Mouse (Mus musculus) erythroid progenitor cell, adult 5-6 weeks (primary cell): ENCODE results near the gene Fam167b. TPM values are rescaled to one million over a fixed set of nuclear protein-coding genes. Genes with fewer than 3 reads are reported as not detected.

Experiments
- ATAC-seq: replicated peaks from 2 replicates; pipeline ENCODE4 v1.8.0; 2016; ENCODE audit warnings: moderate number of reproducible peaks, mild to moderate bottlenecking, moderate TSS enrichment, inconsistent platforms; ENCODE audit not compliant: poor library complexity, low FRiP score, severe bottlenecking
- total RNA-seq, 2 experiments: library from RNA; stranded (forward) in 1 of 2; stranded (reverse) in 1 of 2; fragments of 150-400 nt in 1 of 2; fragments of 186-747, 209-891 nt in 1 of 2; gene quantifications; 2 replicates each; pipeline versions ENCODE4 v1.2.3 to v1.2.4; 2015 to 2017; ENCODE audit warnings: low replicate concordance in 2 of 2

Gene Fam167b
- total RNA-seq (2015; ENCODE audit: low replicate concordance) (not detected in 2 replicates), total RNA-seq (2017; ENCODE audit: low replicate concordance) (not detected in 2 replicates)

DNA sequence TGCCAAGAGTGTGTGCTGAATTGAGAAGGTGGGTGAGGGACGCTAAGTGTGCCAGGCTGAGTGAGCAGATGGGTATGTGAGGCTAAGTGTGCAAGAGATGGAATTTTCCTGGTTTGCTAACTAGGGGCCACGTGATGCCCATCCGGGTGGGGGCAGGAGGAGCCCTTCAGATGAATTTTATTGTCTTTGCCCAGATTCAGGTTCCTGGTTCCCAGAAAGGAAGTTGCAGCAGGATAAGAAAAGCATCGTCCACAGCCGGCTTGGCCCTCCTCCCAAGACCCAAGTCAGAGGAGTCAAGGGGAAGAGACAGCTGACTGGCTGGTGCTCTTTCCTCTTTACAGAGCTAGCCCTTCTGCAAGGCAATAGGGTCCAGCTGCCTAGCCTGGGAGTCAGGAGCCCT, at the start of gene Fam167b:
Gene Fam167b, minus strand, starts transcription at position 84 of the 400 bp plus-strand sequence.
- 0 out of 2 replicates have a peak, but pooled peaks have one; percentile 28 for ATAC-seq

DNA sequence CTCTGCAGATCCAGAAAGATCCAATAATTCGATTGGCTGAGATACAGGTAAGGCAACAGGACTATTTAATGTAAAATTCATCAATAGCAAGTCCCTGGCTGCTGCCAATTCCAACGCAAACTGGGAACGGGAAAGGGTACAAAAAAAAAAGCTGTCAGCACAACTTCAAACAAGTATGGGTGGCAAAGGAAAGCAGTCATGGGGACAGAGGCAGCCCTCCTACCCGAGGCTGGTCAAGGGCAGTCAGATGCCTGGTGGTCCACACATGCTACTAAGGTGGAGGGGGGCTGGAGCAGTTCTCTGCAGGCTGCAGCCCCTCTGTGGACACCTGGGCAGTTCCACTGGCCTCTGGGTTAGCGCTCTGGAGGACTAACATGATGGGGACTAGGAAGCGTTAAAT, 47.7 kb upstream of the Fam167b start:
- no peak for ATAC-seq

DNA sequence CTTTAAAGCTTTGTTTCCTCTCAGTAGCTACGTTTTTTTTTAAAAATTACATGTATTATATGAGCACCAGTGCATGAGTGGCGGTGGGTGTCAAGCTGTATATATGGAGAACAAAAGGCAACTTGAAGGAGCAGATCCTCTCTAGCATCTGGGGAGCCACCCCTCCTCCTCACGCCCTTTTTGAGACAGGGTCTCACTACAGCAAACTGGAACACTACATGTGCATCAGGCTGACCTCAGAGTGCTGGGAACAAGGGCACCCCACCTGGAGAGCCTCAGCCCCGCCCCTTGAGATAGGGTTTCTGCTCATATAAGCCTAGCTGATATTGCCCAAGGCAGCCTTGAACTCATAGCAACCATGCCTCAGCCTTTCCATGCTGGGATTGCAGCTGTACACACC, 47.1 kb upstream of the Fam167b start:
- no peak for ATAC-seq

DNA sequence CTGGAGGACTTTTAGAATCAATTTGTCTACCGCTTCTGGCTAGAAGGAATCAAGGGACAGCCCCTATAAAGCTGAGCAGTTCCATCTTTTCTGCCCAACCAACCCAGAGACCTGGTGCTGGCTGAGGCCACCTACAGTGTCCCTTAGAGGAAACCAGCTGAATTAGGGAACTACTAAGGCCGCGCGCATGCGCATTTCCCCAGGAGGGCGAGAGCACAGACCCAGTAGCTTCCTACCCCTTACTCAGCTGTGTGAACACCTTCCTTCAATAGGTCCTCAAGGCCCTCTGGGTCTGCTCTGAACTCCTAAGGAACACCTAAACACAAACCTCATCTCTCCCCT, 46.7 kb upstream of the Fam167b start:
- no peak for ATAC-seq

DNA sequence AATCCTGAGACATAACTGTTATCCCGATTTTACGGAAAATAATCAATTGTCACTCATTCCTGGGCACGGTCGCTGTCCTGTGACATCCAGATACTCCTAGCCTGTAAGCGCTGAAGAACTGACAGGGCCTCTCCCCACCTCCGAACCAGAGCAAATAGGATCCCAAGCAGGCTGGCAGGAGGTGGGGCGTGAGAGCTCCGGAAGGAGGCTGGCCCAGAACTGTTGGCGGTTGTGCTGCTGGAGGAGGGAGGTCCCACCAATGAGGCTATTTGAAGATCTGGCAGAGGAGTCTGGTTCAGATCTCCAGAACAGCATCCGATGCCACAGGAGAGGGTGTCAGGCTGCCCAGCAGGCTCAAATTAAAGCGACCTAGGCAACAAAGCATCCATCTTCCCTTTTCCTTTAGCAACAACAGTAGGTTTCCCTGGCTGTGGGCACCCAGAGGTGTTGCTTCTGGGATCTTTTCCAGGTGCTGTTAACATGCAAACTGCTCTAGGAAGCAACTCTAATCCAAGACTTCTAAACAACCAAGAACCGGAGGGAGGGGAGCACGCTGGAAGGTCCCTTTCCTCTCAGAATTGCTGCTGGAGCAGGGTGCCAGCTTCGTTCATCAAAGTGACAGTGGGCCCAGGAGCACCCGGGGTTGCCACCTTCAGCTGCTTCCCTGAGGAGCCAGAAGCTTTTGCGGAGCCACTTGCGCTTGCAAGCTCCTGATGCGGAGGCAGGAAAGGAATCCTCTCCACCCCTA, 46.1 kb upstream of the Fam167b start:
- peak; percentile 96 for ATAC-seq

DNA sequence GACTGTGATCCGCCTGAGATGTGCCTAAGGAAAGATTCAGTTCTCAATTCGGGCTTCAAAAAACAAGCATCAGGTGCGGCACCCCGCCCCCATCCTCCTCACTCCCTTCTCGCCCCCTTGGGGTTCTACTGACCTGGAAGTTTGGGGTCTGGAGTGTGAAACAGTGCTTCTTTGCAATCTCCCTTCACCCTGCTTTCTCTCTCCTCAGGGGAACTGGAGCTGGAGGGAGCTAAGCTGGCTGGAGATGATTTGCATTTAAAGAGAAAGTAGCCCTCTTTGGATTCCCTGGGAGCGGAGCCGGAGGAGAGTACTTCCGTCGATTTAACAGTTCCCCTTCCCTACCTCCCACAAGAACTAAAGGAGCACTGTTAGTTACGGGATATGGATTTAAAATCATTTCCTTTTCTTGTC, 45.3 kb upstream of the Fam167b start, which contains the start of gene Ccdc28b:
Gene Ccdc28b, minus strand, starts transcription at position 267 of the 411 bp plus-strand sequence.
- peak; percentile 2; the same call in 1 of the 2 replicates for ATAC-seq

DNA sequence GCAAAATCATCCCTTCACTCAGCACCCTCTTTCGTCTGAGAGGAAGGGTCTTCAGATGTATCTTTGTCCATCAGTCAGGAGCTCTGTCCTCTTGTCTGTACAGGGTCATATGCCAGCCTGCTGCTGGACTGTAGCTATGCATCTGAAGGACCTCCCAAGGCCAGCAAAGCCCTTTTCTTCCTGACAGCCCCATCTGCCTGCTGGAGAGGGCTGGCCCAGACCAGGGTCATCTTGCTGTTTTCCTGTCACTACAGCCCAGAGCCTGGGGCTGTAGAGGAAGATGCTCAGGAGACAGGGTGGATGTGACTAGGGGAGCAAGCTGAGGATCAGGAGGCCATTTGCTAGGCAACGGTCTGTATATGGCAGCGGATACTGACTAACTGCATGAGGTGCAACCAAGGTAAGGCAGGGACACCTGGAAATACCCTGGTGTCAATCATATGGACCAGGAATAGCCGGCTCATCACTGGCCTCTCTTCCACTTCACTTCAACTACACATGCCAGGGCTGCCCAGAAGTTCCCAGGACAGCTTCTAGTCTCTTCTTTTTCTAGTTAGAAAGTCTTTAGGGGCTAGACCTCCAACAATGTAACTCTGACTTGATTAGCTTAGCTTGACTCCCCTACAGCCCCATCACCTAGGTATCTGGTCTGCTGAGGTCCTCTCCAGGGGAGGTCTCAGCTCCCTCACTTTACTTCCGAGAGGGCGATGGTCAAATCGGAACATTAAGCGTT, 44.6 kb upstream of the Fam167b start:
- ATAC-seq = no peak

DNA sequence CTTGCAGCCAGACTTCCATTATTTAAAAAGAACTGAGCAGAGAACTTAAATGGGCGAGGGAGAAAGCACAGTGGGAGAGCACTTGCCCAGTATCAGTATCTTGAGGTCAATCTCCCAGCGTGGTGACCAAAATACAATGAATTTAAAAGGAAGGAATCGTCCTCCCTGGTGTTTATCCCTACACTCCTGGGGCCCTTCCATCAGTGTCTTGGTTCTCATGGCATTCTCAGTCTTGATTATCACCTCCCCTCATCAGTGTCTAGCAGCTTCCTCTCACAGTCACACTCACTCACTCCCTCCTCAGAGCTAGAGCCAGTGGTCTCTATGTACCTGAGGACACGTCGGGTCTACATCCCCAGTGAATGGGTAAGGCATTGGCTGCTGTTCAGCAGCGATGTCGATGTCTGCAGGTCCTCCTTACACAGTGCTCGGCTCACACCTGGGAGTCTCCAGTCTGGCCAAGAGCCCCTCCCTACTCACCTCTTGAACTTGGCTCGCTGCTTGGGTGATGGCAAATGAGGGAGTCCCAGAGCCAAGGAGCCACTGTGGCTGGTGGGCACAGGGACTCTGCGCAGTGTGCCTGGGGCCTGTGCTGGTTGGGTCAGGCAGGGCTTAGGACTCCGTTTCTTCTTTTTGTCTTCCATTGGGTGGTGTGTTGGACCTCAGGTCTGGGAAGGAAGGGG, 43.9 kb upstream of the Fam167b start:
- no peak for ATAC-seq

DNA sequence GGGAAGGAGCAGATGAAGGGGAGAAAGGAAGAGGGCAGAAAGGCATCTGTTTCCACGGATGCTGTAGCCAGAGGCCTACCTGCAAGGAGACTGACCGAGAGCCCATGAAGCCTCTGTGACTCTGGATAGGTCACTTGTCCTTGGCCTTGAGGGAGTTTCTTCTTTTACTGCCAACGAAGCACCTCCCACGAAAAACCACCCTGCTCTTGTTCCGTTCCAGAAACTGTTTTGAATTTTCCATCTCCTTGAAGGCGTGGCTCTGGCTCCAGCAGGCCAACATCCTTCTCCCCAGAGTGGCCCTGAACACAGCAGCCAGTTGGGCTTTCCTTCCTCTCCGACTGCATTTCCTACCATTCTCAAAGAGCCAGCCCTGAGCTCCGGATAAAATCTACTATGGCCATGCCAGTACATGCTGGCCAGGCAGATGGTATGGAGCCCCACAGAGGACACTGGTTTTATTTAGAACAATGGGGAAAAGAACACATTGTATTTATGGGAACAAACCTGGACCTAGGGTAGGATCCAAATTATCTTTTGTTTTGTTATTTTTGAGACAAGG, 43.0 kb upstream of the Fam167b start:
- no peak for ATAC-seq

DNA sequence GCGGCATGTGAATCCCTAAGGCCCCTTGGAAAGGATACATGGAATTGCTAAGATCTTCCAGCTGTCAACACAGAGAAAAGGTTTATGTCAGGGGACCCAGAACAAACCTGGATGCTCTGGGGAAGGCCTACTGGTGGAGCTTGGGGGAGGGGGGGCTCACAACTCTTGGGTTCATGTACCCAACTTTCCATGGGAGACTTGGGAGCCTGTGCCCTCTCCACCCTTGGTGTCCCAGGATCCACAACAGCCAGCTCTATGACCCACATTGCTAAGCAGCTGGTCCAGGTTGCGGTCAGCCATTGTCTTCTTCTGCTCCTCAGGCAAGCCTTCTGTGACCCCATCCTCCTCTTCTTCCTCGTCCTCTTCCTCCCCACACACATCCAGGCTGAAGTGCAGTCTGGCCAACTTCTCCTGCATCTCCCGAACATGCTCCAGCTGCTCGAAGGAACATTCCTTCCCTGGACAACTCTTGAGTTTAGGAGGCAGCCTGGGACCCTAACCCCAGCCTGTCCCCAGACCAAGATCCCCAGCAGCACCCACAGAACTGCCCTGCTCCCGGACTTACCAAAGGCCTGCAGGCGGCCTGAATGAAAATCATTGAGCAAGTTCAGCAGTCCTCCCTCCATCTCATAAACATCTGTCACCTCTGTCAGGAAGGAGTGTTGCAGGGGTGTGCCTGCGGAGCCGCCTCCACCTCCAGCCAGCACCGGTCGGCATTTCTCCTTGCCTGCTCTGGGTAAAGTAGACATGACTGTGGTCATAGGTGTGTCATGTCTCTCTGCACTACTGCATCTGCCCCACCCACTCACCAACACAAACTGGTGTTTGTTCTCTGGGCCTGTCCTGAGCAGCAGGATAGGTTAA, 42.3 kb upstream of the Fam167b start:
- ATAC-seq = no peak

DNA sequence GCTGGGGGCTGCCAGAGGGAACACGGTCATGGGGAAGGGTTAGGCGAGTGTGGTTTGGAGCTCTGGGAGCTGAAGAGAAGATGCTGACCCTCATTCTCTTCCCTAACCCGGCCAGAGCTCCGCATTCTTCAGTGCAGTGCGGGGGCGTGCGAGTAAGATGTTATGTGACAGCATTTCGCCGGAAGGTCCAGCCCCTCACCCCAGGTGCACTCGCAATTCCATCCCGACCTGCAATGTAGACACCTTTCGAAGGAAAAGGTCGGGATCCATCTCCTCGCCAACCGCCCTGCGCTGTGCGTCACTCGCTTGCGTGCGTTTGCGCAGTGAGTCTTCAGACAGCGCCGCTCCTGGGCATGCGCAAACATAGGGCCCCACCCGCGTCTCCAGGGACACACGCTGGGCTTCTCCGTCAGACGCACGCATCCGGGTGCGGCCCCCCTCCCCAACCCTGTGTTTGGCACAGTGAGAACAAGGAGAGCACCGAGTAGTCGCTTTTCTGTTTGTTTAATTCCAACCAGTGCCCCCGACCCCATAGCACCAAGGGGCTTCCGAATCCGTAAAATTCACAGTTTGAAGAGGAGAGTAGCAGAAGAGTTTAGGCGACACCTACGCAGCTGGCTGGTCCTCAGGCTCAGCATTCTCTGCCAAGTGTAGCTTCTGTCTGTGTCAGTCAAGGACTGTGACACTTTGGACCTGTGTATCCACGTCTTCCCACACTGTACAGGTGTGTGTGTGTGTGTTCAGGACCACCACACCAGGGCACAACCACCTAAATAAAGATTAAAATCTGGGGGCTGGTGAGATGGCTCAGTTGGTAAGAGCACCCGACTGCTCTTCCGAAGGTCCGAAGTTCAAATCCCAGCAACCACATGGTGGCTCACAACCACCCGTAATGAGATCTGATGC, 40.7 kb upstream of the Fam167b start, which contains the start of gene Iqcc:
Gene Iqcc, minus strand, starts transcription at position 314 of the 906 bp plus-strand sequence.
- peak; percentile 96 for ATAC-seq

DNA sequence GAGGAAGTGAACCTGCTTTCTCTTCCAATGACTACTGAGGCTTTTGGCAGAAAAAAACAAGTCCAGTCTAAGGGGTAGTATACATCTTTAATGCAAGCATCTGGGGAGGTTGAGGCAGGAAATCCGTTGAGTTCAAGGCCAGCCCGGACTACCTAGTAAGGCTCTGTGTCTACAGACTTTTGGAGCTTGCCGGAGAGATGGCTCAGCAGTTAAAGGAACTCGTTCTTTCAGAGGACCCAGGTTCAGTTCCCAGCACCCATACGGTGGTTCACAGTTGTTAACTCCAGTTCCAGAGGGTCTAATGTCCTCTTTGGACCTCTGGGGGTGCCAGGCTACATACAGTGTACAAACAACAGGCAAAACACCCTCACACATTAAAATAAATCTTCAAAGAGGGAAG, 39.7 kb upstream of the Fam167b start:
- no peak for ATAC-seq

DNA sequence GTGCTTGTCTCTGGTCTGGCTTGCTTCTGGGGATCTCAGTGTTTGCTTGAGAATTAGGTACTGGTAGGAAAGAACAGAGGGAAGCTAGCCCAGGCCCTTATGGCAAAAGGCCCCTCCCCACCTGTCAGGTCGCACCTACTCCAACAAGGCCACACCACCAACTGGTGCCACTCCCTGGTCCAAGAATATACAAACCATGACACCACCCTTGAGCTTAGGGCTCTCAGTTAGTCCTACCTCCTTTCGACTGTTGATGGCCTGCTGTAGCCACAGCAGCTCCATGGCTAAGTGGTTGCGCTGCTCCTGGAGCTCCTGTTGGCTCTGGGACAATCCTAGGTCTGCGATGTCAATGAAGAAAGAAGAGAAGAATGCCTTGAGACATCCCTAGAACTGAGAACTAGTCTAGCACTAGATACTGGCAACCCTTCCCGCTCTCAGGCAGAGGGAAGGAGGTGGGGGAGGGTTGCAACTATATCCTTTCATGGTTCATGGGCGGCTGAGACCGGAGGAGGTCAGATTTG, 38.8 kb upstream of the Fam167b start:
- no peak for ATAC-seq

DNA sequence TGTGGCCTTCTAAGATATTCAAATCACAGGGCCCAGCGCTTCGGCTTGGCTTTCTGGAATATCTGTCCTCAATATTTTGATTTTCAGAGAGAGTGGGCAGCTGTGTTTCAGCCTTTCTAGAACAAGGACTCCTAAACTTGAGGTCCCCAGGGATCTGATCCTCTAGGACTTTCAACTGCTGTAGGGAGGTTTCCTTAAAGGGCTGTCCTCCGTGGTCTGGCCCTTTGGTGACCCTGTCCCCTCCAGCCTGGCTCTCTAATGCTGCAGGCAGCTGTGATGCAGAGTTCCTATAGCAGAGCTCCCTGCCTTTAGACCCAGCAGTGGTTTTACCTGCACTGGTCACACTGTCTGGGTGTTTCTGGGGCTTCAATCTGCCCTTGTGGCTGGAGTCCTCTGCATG, 38.3 kb upstream of the Fam167b start:
- no peak for ATAC-seq

DNA sequence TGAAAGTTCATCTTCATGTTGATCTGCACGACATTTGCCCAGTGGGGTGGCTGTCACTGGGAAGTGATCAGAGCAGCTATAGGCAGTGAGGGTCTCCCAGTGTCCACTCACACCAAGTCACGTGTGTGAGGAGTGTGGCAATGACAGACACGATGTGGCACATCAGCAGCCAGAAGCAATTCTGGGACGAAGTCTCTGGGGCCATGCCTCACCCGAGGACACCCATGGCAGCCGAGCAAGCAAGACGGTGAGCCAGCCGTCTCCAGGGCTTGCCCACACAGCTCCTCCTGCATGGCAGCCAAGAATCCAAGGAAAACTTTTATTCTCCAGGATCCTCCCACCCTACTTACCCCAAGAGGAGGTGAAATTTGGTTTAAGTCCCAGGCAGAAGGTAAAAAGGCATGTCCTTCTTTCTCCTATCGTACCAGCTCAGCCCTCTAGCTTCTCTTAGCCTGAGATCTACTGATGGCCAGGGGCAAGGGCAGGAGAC, 37.5 kb upstream of the Fam167b start:
- ATAC-seq = no peak

DNA sequence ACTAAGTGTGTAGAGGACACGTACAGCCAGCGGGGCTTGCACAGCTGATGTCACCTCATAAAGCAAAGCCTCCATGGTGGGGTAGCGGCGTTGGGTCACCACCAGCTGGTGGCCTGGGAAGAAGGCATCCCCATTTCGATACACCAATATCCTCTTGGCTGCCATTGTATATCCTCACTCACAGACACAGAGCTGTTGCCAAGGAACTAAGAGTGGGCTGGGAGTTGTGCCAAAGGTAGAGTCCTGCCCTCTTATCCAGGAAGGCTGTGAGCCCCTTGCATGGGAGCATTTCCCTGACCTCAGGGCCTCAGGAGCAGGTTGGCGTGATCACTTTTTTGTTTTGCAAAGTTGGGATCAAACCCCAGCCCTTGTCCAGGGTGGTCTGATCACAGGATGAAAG, 35.7 kb upstream of the Fam167b start, which contains the start of gene Dcdc2b:
Gene Dcdc2b, minus strand, starts transcription at position 165 of the 400 bp plus-strand sequence.
- no peak for ATAC-seq

DNA sequence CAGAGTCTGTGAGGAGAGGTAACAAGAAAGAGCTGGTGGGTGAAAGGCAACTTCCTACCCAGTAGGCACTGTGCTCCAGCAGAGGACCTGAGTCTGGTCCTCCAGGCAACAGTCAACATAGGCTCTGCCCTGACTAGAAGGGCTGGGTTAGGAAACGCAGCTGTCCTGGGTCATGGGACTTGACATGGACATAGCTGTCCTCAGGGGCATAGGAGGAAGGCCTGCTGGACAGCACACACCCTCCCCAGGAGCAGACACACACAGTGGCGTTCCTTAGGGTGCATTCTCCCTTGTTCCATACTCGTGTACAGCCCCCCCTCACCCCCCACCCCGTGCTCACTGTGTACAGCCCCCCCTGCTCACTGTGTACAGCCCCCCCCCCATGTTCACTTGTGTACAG, 32.1 kb upstream of the Fam167b start:
- no peak for ATAC-seq

DNA sequence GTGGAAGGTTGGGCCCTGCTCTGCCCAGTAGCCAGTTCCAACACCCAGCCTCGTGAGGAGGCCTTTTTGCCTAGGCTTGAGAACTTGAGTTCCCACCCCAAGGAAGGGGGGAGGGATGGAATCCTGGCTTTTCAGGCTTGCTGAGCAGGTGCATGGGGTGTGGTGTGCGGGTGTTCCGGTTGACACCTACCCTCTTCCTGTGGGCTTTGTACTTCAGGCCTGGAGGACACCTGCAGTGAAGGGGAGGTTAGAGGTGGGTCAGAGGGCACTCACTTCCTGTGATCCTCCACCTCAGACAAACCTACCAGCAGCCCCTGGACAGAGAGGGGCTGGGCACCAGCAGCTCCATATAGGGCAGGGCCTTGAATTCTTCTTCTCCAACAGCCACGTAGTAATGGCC, 31.7 kb upstream of the Fam167b start:
- no peak for ATAC-seq
